Mouse (Mus musculus) left cerebral cortex, adult 8-10 months (tissue): ENCODE results near the gene Ugt1a8. TPM values are rescaled to one million over a fixed set of nuclear protein-coding genes. Genes with fewer than 3 reads are reported as not detected.

ENCODE experiments used
- DNase-seq, 2 experiments: peaks; one replicate each; pipeline ENCODE4 v3.0.0; 2022; ENCODE audit warnings: low spot score in 2 of 2
- total RNA-seq, 4 experiments: library from RNA; stranded (reverse); gene quantifications; 2 replicates each; pipeline ENCODE4 v1.2.4; 2022

The Ugt1a8 gene
- total RNA-seq, 4 experiments from 2014 or later: not detected

DNA sequence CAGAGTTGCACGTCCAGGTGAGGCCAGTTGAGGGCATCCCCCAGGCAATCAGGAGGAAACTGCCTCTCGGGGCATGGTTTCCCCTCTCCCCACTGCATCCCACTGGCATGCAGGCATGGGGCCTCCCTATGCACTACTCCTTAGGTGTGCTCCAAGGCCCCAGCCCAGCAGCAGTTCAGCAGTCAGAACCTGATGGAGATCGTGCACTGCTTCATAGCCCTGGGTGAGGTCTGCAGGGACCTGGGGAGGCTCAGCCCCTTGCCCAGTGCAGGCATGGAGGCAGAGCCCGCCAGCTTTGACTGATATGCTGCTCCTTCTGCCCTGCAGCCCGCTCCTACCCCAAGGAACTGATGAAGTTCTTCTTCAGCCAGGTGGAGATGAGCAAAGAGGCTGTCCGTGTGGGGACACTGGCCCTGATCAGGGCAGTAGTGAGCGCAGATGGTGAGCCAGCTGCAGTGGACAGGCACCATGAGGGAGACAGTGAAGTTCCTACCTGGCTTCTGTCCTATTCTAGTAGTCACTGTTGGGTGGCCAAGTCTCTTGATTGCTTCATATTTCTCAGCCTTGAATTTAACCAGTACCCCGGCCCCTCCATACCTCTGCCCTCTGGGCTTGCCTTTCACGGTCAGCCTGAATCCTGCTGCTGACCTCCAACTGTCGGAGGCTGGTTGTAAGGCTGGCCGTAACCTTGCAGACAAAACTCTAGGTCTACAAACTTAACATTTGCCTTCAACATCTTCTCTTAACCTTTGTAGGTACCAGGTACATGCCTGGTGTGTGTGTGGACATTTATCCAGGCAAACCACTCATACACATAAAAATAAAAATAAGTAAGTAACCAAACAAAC lies 147.7 kb downstream of the Ugt1a8 start:
- no peak for DNase-seq

DNA sequence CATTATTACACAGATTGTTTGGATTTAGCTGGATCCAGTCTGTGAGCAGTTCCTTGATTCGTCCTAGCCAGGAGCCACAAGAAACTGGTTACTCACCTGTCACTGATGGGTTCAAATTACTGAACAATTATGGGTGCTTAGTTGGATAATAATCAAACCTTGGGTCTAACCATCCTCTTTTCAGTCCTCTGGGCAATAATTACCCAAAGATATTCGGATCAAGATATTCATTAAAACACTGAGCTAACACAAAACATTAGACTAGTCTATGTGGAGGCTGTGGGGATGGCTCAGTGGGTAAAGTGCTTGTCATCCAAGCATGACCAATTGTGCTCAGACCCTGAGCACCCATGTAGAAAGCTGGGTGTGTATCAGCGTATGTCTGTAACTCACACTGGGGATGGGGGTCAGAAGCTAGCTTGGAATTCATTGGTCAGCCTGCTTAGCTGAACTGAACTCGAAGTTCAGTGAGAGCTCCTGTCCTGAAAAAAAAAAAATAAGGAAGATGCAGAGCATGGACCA lies 148.3 kb downstream of the Ugt1a8 start:
- DNase-seq: no peak

DNA sequence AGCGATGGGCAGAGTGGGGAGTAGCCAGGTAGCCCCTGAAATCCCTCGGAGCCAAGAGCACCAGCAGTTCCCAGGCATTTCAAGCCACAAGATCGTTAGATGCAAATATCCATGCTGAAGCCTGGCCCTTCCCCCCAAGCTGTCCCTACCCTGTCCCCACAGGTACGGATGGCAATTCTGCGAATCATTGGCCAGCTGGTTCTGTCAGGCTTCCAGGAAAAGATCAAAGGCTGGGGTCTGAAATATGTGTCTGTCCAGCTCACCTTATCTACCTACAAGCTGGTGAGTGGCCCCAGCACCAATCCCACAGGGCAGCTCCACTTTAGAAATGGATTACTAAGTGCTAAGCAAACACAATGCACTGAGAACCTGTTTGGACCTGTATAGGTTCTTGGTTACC lies 149.7 kb downstream of the Ugt1a8 start:
- no peak for DNase-seq

DNA sequence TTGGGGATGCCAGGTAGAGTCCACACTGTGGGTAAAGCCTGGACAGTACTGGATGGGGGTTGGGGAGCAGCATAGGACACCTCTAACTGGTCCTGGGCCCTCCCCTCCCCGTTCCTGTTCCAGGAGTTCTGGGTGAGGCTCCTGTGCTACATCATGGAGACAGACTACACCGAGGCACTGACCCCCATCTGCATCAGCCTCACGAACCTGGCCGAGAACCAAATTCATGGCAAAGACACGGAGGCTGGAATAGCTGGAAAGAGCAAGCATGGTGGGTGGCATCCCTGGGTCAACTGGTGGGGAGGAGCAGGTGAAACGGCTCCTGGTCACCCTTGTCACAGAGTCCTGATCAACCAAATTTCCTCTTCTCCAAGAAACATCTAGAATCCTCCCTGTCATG lies 151.2 kb downstream of the Ugt1a8 start:
- DNase-seq: no peak

DNA sequence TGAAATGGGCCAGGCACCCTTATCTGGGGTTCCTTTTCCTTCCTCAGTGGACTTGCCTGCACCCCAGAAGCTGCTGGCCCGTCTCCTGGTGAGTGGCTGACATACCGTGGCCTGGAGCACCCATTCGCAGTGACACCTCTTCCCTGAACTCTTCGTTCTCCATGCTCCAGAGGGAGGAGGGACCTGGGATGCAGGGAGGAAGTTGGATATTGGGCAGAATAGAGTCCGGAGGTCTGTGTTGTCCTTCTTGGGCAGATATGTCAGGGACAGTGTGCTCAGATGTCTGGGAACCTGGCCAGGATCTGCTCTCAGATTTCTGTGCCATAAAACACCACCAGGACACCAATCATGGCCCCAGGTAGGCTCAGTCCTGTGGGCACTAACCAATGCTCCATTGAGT lies 152.5 kb downstream of the Ugt1a8 start:
- no peak for DNase-seq

DNA sequence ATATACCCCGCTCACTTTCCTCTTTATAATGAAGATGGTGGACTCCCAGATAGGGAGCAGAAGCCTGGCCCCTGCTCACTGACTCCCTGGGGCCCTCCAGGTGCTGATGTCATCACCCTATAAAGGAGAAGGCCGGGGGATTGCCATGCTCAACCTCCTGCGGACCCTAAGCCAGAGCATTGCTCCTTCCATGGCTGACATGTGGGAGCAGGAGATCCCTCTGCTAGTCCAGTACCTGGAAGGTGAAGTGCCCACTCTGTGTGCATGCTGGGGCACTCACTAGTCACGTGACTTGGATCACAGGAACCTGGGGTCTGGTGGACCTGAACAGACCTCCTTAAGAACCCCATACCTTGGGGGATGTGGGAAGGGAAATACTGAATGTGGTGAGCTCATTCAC lies 153.0 kb downstream of the Ugt1a8 start:
- DNase-seq: no peak

DNA sequence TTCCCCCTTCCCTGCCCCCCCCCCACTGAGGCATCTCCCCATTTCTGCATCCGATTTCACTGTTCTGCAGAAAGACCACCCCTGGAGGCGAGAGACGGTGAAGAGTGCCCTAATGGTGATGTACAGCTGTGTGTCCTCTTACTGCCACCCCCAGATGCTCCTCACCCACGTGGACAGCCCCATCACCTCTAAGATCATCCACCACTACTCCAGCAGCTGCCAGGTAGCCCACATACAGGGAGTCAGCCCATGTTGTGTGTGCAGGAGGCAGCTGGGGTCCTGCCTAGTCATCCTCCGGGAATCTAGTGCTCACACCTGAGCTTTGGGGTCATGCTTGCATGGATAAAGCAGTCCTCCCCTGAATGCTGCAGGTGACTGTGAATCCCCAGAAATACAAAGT lies 156.2 kb downstream of the Ugt1a8 start:
- DNase-seq: no peak

DNA sequence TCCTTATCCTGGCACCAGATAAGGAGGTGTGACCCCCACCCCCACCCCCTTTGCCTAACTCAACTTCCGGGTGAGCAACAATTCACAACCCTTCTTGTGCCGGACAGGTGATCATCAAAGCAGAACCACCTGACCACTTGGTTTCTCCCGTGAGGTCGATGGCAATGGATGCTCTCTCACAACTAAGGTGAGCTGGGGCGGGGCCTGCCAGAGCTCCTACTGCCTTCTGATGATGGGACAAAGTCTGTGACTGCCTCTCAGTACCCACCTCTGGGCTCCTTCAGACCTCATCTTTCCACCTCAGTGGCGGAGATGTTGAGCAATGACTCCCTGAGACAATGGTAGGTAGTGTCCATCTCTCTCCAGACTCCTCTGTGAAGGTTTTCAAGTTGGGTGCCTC lies 158.3 kb downstream of the Ugt1a8 start:
- DNase-seq: no peak

DNA sequence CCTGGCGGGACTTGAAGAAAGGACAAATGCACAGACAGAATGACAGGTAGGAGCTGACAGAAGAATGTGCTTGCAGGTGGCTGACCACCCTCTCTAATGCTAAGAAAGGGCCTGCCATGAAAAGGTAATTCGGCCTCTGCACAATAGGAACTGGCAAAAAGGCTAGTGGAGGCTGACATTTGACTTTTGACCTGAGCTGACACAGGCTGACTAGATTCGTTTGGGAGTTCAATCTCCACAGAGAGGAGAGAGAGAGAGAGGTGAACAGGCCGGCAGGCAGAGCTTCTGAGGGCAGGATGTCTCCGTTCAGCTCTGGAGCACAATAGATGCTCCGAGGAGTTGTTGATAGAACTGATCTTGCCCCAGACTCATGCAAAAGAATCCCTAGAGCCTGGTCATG lies 158.8 kb downstream of the Ugt1a8 start:
- no peak for DNase-seq

DNA sequence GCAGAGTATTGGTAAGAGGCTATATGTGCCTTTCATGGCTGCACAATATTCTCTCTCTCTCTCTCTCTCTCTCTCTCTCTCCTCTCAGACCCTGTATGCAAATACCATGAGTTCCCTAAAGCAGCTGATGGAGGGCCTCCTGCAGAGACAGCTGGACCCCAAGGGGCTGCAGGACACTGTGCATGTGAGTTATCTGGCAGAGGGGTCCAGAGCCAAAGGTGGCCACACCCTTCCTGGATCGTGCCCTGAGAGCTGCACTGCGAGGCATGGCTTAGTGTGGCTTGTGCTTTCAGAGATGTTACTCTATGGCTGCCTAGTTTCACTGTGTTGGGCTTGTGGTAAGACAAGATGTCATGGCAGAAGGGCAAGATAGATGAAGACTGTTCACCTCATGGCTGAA lies 160.0 kb downstream of the Ugt1a8 start:
- DNase-seq: no peak

DNA sequence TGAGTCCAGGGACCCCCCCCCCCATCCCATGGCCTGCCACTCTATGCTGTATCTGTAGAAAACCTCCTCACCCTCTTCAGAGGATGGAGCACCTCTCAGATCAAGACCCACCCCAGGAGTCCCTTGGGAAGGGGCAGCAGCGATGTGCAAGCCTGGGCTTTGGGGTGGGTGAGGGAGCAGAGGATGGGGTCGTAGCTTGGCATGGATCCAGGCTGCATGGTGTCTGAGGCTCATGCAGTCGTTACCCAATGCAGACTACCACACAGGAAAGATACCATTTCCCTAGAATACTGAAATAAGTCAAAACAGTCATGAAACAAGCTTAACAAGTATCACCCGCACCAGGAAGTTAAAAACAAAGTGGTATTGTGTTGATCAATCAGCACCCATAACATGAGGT lies 161.0 kb downstream of the Ugt1a8 start:
- DNase-seq: no peak

DNA sequence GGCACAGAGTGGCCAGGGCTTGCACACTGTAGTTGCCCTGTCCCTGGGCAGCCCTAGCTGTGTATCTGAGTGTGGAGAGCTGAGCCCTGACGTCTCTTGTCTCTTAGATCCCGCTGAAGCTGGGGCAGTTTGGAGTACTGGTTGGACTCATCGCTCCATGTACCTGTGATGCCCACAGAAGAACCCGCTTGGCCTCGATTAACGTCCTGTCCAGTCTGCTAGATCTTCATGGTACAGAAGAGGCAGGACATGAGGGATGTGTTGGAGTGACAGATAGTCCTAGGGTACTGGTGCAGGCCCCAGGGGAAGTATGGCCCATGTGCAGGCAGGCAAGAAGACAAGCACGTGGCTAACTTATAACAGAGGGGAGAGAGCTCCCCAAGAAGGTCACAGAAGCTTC lies 162.0 kb downstream of the Ugt1a8 start:
- no peak for DNase-seq

DNA sequence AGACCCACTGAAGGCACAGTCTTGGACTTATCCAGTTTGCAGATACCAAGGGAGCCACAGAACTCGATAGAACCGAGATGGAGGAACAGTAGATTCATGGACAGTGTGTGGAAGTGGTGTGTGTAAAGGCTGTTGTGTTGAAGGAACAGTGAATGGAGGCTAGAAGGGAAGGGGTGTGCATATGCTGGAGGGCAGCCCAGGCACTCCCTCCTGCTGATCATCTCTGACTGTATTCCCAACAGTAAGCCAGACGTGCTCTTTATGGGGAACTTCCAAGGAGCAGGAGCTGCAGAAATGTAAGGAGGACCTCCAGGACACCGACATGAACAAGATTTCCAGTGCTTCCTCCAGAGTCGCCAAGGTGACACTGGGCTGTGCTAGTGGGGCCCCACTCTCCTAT lies 162.4 kb downstream of the Ugt1a8 start:
- DNase-seq: no peak

DNA sequence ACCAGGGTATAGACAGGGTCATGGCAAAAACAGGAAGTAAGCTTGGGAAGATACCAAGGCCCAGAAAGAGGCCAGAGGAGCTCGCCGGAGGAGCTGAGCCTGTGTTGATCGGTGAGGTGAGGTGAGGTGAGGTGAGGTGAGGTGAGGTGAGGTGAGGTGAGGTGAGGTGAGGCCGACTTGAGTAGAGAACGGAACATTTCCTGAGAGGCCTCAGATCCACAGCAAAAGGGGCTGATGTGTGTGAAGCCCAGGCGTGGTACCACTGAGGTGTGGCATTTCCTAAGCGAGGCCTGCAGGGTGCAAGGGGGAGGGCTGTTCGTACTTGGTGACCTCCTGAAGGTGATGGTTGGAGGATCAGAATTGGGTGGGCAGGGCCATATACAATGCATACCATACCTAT lies 165.5 kb downstream of the Ugt1a8 start:
- no peak for DNase-seq

DNA sequence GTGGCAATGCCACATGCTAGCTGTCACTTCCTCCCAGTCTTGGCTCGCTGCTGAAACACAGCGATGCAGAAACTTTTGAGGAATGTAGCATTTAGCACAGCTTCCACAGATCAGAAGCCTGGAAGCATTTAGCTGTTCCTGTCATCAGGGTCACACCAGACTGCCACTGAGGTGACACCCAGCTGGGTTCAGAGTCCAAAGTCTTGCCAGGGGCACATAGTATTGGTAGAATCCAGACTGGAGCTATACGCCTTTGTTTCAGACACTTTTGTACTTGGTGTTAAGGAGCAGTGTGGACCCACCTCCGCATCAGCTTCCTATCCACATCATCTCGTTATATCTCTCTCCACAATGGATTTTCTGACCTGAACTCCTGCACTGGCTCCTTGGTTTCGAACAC lies 165.9 kb downstream of the Ugt1a8 start:
- DNase-seq: no peak

DNA sequence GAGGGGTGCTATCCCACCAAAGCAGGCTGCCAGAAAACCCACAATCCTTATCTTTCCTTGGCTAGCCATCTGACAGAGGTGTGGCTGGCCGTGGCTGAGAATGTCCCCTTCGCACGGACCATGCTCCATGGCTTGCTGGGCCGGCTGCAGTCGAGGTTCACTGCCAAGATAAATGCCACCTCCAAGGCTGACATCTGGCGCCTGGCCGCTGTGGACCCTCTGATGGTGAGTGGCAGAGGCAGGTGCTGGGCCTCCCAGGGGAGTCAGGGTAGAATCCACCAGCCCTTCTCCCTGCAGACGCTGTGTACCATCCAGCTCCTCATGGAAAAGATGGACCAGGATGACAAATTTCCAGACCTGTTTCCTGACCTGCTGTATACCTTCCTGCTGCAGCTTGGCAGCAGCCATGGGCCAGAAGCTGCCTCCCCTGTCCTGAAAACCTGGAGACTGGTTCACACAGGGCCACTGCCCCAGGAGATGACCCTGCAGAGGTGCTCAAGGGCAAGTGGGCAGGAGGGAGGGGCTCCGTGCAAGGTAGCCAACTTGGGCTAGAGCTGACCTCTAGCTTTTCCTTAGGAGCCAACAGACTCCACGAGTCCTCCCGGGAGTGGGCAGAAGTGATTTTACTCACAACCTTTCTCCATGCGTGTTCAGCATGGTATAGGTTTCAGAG lies 167.3 kb downstream of the Ugt1a8 start:
- DNase-seq: no peak

DNA sequence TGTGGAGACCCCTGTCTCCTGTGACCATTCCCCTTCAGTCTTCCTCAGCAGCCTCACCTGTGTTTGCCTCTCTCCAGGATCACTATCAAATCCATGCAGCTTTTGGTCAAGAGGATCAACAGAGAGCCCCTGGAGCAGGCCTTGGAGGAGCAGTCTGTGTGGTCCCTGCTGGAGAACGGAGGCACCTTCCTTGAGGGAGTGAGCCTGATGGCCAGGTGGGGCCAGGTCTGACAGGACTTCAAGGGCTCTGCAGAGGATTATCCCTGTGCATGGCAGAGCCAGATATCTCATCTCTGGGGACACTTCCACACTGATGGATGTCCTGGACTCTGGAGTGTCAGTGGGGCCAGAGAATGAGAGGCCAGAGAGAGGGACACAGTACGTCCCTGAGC lies 167.8 kb downstream of the Ugt1a8 start:
- no peak for DNase-seq

DNA sequence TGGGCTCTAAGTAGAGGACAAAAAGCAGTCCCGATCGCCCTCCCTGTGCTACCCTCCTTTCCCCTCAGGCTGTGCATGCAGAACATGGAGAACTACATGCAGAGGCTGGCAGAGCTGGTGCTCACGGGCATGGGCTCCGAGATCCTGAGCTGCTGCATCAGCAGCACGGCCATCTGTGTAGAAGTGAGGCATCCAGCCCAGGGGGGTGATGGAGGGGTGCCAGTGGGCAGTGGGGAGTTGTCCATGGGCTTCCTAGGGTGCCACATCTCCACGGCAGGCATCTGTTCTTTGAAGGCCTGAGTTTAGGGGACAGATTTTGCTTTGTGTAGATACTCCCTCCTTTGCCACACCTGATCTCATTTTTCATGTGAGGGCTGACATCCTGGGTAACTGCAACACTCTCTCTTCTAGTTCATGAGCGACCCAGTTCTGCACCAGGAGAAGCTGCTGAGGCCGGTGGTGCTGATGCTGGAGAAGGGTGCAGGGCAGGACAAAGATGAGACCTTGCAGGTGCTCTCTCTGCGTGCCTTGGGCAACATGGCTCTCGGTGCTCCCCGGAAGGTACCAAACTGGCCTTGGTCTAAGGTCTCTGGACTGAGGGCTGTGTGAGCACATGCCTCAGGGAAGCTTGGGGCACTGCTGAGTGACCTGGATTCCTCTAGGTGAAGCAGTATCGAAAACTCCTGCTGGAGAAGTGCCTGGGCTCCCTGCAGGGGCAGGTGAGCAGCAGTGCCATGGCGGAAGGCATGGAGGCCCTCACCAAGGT lies 168.6 kb downstream of the Ugt1a8 start:
- no peak for DNase-seq

DNA sequence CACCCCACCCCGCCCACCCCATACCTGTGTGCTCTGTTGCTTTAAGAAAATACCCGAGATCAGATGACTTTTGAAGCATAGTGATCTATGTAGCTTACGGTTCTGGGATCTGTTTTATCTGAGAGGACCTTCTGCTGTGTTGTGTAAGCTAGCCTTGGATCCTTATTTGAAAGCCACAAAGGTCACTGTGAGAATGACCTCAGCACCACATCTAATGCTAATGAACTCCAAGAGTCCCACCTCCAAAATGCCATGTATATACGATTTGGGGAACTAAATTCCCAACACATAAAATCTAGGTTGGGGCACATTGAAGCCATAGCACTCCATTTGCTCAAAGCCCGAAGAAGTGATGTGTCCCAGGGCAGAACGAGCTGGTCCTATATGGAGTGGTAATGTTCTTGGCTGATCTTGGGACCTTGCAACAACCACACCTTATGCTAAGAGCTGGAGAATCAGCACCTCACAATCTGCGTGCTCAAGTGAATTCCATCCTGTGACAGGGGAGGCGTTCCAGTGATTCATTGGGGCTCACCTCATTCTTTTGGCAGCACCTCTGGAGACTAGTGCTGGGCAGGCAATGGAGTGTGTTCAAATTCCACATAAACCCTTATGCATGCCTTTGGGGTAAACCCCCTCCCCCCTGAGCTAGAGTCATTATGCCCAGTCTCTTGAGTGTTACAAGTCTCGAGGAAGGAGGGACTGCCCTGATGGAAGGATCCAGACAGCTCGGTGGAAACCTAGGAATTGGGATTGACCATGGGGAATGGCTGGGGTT lies 169.5 kb downstream of the Ugt1a8 start:
- no peak for DNase-seq

DNA sequence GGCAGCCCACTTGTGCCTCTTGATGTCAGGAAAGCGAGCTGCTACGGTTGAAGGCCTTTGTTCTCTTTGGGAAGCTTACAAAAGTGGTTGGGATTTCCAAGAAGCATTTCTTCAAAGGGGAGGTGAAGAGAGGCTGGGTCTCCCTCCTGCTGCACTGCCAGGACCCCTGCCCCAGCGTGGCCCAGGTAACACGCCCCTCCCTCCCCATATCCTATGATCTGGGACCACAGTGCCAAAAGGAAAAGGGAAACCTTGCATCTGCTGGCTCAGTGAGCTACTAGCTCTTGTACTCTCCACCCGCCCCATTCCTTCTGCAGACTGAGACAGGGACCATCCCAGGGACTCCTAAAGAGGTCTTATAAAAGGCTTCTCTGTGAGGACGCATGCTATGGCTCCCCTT lies 170.1 kb downstream of the Ugt1a8 start:
- DNase-seq: no peak

DNA sequence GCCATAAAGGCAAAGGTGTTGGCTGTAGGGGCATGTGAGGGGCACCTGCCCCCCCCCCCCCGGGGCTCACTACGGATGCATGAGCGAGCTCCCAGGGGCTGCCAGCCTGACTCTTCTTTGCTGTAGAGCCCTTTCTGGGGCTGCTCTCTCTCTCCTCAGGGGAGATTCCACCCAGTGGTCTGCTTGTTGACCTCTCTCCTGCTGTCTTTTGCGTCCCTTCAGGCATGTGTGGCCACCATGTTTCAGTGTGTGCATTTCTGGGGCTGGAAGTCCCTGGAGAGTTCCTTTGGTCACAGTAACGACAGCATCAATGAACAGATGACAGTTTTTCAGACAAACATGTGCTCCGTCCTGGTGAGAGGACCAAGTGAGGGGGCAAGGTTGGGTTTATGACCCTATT lies 170.7 kb downstream of the Ugt1a8 start:
- DNase-seq: no peak
